Mouse (Mus musculus): ENCODE data around the gene Rnf10.

GRCm38 (mm10) chr5:115256909-115257546 lies 15.7 kb downstream of the Rnf10 start:
- TF ChIP-seq GATA1 (IDR thresholded peaks at IDR 0.05; ENCODE audit: borderline replicate concordance, low read length) (no peak), FLI1 (IDR thresholded peaks at IDR 0.05; ENCODE audit: low read length) (no peak)
